Mouse (Mus musculus): ENCODE data around the gene Msrb1. TPM values are rescaled to one million over a fixed set of nuclear protein-coding genes. Genes with fewer than 3 reads are reported as not detected.

Gene Msrb1
- polyA plus RNA-seq, 1 experiment from 2014 or later = 156 TPM

- peaks cover 30% of the 10 kb centered on the region for H3K79me2 ChIP-seq (ENCODE audit: inconsistent target)
- H3K36me3 ChIP-seq (ENCODE audit: inconsistent target) = peaks cover 24% of the 10 kb centered on the region
- no peak overlapping the region for H3K4me3 ChIP-seq (ENCODE audit: inconsistent target)
- no peak overlapping the region for H3K27ac ChIP-seq
- WGBS (ENCODE audit: missing documents) = 28% methylated on average over 8 of the region's 8 CpGs
Observed at GRCm38 (mm10) chr17:24742307-24742706, 5.9 kb downstream of the Msrb1 start.

GRCm38 (mm10) chr17:24743896-24744295, 7.5 kb downstream of the Msrb1 start:
- Histone ChIP-seq H3K79me2 (ENCODE audit: inconsistent target) (peaks cover 14% of the 10 kb centered on the region), H3K4me3 (ENCODE audit: inconsistent target) (no peak overlapping the region), H3K27ac (no peak overlapping the region), H3K36me3 (ENCODE audit: inconsistent target) (peaks cover 24% of the 10 kb centered on the region)
- WGBS (ENCODE audit: missing documents) = 79% methylated on average over 5 of the region's 5 CpGs

DNA sequence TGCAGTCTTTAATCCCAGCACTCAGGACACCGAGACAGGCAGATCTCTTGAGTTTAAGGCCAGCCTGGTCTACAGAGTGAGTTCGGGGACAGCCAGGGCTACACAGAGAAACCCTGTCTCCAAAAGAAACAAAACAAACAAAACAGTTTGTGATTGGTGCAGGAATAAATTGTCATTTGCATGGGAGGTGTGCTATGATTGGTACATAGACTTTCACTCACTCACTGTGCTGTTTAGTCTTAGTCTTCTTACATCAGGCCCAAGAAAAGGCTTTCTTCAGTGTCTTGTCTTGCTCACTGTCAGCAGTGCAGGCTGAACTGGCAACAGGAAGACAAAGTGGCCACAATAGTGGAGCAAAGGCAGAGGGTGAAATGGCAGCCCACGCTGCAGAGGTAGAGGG, 7.9 kb downstream of the Msrb1 start:
- 83% methylated on average over 3 of the region's 3 CpGs for WGBS (ENCODE audit: missing documents)
- Histone ChIP-seq H3K27ac (no peak overlapping the region), H3K79me2 (ENCODE audit: inconsistent target) (peaks cover 10% of the 10 kb centered on the region; the same call in 1 of the 2 replicates), H3K4me3 (ENCODE audit: inconsistent target) (no peak overlapping the region), H3K36me3 (ENCODE audit: inconsistent target) (peaks cover 19% of the 10 kb centered on the region)

DNA sequence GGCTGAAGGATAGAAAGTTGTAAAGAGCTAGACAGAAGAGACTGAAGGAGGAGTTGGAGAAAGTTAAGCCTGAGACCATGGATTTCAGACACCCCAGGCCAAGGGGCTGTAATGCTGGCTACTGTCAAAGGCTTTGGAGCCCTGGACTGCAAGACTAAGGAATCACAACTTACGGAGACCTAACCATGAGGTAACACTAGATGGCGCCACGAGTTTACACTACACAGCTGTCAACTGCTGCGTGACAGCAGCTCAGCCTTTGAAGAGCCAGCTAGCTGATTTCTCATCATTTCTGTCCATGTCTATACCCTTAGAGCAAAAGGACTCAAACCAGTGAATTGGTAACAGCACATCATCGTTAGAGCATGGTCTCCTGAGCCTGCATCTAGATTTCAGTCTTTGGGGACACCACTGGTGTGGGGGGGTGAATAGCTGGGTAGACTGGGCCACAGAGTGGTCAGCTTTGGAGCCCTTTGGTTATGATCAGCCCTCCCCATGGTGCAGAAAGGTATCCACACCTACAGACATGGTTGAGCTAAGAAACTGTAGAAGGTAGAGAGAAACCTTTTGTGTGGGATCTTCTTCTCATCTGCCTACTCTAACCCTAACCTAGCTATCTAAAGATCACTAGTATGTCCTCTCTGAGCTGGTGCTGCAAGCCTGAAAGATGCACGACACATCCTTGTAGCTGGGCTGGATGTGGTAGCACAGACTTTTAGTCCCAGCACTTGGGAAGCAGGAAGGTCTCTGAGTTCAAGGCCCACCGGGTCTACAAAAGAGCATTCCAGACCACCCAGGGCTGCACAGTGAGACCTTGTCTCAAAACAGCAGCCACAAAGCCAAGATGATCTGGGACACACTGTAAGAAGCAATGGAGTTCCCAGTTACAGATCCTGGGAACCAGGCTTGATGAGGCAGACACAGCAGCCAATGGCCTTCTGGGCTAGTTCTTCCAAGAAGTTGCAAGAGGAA, 9.4 kb downstream of the Msrb1 start:
- no peaks in the 10 kb centered on the region; the same call in 1 of the 2 replicates for H3K79me2 ChIP-seq (ENCODE audit: inconsistent target)
- no peak overlapping the region for H3K27ac ChIP-seq
- H3K36me3 ChIP-seq (ENCODE audit: inconsistent target) = peaks cover 7% of the 10 kb centered on the region; the same call in 1 of the 2 replicates
- 22% methylated on average over 7 of the region's 7 CpGs for WGBS (ENCODE audit: missing documents)
- H3K4me3 ChIP-seq (ENCODE audit: inconsistent target) = no peak overlapping the region

DNA sequence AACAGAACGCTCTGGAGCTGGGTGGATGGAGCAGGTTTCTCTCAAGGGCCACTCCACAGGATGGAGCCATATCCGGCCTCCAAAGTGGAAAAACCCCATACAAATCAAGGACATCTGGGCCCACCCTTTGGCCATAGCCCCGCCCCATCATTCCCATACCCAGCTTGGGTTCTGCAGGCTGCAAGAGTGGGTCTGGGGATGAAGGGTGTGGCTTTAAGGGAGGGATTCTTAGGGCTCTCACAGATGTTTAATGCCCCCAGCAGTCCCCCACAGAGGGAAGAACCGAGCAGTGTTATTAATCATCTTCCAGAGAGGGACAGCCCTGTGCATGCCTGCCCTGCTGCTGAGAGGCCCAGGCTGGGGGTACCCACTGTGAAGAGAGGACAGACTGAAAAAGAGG, 10.5 kb downstream of the Msrb1 start:
- 78% methylated on average over 4 of the region's 4 CpGs for WGBS (ENCODE audit: missing documents)
- H3K79me2 ChIP-seq (ENCODE audit: inconsistent target) = no peaks in the 10 kb centered on the region
- H3K4me3 ChIP-seq (ENCODE audit: inconsistent target) = no peak overlapping the region
- no peaks in the 10 kb centered on the region for H3K36me3 ChIP-seq (ENCODE audit: inconsistent target)
- H3K27ac ChIP-seq = no peak overlapping the region

GRCm38 (mm10) chr17:24751528-24751927, 15.1 kb downstream of the Msrb1 start:
- WGBS (ENCODE audit: missing documents) = 32% methylated on average over 4 of the region's 4 CpGs
- no peaks in the 10 kb centered on the region for H3K79me2 ChIP-seq (ENCODE audit: inconsistent target)
- no peak overlapping the region for H3K4me3 ChIP-seq (ENCODE audit: inconsistent target)
- H3K36me3 ChIP-seq (ENCODE audit: inconsistent target) = no peaks in the 10 kb centered on the region
- H3K27ac ChIP-seq = no peak overlapping the region

DNA sequence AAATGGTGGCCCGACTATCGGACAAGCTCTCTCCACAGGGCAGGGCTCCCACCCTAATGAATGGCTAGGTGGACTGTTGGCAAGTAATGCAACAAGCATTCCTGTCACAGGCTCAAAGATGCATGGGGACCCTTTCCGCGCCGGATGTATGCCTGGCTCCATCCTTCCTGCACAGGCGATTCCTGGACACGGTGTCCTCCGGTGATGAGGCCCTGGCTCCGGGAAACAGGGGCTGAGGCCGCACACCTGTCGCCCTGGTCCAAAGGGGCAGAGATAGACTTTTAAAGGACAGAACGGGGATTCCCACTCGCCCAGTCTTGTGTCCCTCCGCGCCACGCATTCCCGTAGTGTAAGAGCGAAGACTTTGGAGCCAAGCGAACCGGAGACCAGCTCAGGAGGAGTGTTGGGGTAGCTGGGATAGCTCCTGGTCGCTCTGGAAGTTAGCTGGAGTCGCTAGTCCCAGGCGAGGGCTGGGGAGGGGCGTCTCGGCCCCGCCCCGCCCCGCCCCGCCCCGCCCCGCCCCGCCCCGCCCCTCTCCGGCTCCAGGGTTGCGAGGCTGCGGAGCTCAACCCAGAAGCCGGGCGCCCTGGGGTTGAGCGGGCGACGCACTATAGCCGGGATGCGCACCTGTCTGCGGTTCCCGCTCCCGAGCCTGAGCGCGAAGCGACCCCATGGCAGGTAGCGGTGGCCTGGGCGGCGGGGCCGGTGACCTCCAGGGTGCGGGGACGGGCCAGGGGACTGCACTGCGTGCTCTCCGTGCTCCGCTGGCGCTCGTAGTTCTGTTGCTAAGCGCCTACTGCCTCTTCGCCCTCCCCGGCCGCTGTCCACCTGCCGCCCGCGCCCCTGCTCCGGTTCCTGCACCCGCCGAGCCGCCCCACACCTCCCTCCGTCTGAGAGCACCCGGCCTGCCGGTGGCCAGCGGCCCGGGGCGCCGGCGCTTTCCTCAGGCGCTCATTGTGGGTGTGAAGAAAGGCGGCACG, 16.3 kb downstream of the Msrb1 start, which contains the start of gene Hs3st6:
TSS of gene Hs3st6 (plus strand) at position 574 of the 980 bp plus-strand sequence.
- WGBS (ENCODE audit: missing documents) = 2% methylated on average over 82 of the region's 82 CpGs
- H3K4me3 ChIP-seq (ENCODE audit: inconsistent target) = no peak within 1 kb of the TSS; the same call in 1 of the 2 replicates
- H3K79me2 ChIP-seq (ENCODE audit: inconsistent target) = no peaks in the 10 kb centered on the region
- no peaks in the 10 kb centered on the region for H3K36me3 ChIP-seq (ENCODE audit: inconsistent target)
- H3K27ac ChIP-seq = no peak within 1 kb of the TSS

- no peak overlapping the region for H3K27ac ChIP-seq
- H3K36me3 ChIP-seq (ENCODE audit: inconsistent target) = no peaks in the 10 kb centered on the region
- WGBS (ENCODE audit: missing documents) = 100% methylated on average over 1 of the region's 1 CpGs
- no peaks in the 10 kb centered on the region for H3K79me2 ChIP-seq (ENCODE audit: inconsistent target)
- H3K4me3 ChIP-seq (ENCODE audit: inconsistent target) = no peak overlapping the region
Observed at GRCm38 (mm10) chr17:24757394-24757793, 21.0 kb downstream of the Msrb1 start.

DNA sequence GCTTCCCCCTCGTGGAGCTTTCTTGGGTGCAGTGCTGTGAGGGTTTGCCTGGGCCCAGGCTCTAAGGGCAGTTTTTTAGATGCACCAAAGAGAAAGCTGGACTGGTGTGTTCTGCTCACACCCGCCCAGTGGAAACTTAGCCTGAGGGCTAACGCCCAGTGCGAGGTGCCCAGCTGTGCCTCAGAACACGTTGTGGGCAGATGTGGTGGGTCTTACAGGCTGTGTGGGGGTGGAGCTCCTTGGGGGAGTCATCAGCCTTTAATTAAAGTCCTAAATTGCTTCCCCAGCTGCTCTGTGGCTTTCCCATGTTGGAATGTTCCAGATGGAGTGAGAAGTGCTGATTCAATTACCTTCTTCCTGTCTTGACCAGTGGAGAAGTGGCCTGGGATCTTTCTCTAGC, 24.7 kb downstream of the Msrb1 start:
- 57% methylated on average over 5 of the region's 5 CpGs for WGBS (ENCODE audit: missing documents)
- H3K79me2 ChIP-seq (ENCODE audit: inconsistent target) = no peaks in the 10 kb centered on the region
- no peak overlapping the region for H3K27ac ChIP-seq
- no peaks in the 10 kb centered on the region for H3K36me3 ChIP-seq (ENCODE audit: inconsistent target)
- no peak overlapping the region for H3K4me3 ChIP-seq (ENCODE audit: inconsistent target)

DNA sequence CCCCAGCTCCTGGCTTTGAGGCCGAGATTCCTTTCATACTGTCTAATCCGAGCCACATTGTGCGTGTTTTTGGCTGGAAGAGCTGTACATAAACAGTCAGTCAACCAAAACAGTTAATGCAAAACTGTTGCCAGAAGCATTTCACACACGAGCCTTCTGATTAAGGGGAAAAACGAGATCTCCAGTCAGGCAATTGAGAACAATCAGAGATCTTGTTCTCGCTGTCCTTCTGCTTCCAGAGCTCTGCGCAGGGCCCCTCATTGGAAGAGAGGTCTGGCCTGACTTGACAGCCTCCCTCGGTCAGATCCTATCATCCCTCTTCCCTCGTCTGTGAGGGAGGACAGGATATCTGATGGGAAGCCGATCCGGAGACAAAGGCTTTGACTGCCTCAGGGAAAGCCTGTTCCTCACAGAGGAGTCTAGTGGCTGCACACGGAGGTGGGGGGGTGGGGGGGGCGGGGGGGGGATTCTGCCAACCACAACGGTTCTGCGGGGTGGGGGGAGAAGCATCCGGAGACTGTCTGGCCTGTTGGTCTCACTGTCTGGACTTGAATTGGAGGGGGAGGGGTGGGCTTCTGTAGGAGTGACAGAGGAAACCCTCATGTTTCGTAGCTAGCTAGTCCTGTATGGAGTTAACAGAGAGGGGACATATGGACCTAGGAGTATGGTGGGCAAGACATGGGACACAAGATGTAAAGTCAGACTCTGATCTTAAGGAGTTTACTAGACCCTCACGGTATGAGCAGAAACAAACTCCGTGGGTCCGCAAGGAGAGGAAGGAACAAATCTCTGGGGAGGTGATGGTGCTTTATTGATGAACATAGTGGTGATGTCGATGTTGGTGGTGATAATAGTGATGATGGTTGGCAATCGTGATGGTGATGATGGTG, 28.8 kb downstream of the Msrb1 start:
- 54% methylated on average over 22 of the region's 22 CpGs for WGBS (ENCODE audit: missing documents)
- no peaks in the 10 kb centered on the region for H3K79me2 ChIP-seq (ENCODE audit: inconsistent target)
- no peak overlapping the region for H3K27ac ChIP-seq
- H3K4me3 ChIP-seq (ENCODE audit: inconsistent target) = no peak overlapping the region
- no peaks in the 10 kb centered on the region for H3K36me3 ChIP-seq (ENCODE audit: inconsistent target)

GRCm38 (mm10) chr17:24766266-24766875, 29.9 kb downstream of the Msrb1 start:
- Histone ChIP-seq H3K36me3 (ENCODE audit: inconsistent target) (no peaks in the 10 kb centered on the region), H3K4me3 (ENCODE audit: inconsistent target) (no peak overlapping the region)
- 46% methylated on average over 12 of the region's 12 CpGs for WGBS (ENCODE audit: missing documents)

DNA sequence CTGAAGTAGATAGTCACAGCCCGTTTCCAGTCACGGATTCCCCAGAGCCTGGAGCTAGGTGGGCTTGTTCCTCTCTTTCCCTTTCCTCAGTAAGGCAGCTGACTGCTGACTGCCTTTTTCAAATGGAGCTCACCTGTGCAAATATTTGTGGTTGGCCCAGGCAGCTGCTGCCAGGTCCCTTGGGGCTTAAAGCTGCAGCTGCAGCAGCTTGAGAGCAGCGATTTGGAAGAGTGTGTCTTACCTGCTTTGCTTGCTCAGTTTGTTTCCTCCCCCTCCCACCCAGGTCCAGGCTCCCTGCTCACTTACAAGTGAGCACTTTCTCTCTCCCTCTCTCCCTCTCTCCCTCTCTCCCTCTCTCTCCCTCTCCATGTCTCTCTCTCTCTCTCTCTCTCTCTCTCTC, 32.7 kb downstream of the Msrb1 start:
- 33% methylated on average over 3 of the region's 3 CpGs for WGBS (ENCODE audit: missing documents)
- H3K27ac ChIP-seq = no peak overlapping the region
- H3K36me3 ChIP-seq (ENCODE audit: inconsistent target) = no peaks in the 10 kb centered on the region
- H3K4me3 ChIP-seq (ENCODE audit: inconsistent target) = no peak overlapping the region
- H3K79me2 ChIP-seq (ENCODE audit: inconsistent target) = no peaks in the 10 kb centered on the region

More at GRCm38 (mm10) chr17:24766266-24766875, 29.9 kb downstream of the Msrb1 start:
- H3K79me2 ChIP-seq (ENCODE audit: inconsistent target) = no peaks in the 10 kb centered on the region
- H3K27ac ChIP-seq = no peak overlapping the region

DNA sequence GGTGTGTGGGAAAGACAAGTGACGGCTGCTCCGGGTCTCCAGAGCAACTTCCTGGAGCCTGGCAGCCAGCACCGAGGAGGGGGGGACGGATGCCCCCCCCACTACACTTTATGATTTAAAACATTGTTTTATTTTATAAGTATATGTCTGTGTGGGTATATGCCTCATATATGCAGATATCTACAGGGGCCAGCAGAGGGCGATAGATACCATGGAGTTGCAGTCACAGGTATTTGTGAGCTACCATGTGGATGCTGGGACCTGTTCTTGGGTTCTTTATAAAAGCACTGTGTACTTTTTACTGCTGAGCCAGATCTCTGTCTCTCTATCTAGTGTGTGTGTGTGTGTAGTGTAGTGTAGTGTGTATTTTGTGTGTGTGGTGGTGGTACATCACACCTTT, 36.8 kb downstream of the Msrb1 start:
- 83% methylated on average over 5 of the region's 5 CpGs for WGBS (ENCODE audit: missing documents)
- Histone ChIP-seq H3K4me3 (ENCODE audit: inconsistent target) (no peak overlapping the region), H3K36me3 (ENCODE audit: inconsistent target) (no peaks in the 10 kb centered on the region), H3K27ac (no peak overlapping the region), H3K79me2 (ENCODE audit: inconsistent target) (no peaks in the 10 kb centered on the region)
